Mouse (Mus musculus) limb, embryonic 11.5 days (tissue): Measurements from ENCODE around the gene Csnk1e. TPM values are rescaled to one million over a fixed set of nuclear protein-coding genes. Genes with fewer than 3 reads are reported as not detected.
A peak's percentile ranks its signal among the peaks of the same experiment; 100 is the strongest.

Experiments
- ATAC-seq: fragments of 200-750 bp; cut with Nextera tagmentation; 2 replicates; pipeline ENCODE4 v1.8.0; 2017; ENCODE audit warnings: low read depth; ENCODE audit not compliant: insufficient number of reproducible peaks, low FRiP score, low TSS enrichment
- DNase-seq: peaks from one replicate; pipeline ENCODE4 v3.0.0-alpha.2; 2015; ENCODE audit warnings: low spot score
- H3K27ac ChIP-seq: fragments of 300-500 bp; sonication (generic); replicated peaks from 2 replicates; pipeline ENCODE4 v1.5.1; 2014; ENCODE audit warnings: low read depth, mild to moderate bottlenecking, low read length
- H3K27me3 ChIP-seq: fragments of 300-500 bp; sonication (generic); 2 replicates; pipeline ENCODE4 v1.6.1; 2014; ENCODE audit warnings: mild to moderate bottlenecking, low read length, mixed read lengths; ENCODE audit not compliant: control insufficient read depth, insufficient read depth
- H3K36me3 ChIP-seq: fragments of 300-500 bp; sonication (generic); 2 replicates; pipeline ENCODE4 v1.6.1; 2014; ENCODE audit warnings: mild to moderate bottlenecking, low read length, moderate library complexity, mixed read lengths; ENCODE audit not compliant: control insufficient read depth, insufficient read depth
- H3K4me1 ChIP-seq: fragments of 300-500 bp; sonication (generic); 2 replicates; pipeline ENCODE4 v1.6.1; 2014; ENCODE audit warnings: low read length, mixed read lengths; ENCODE audit not compliant: control insufficient read depth, insufficient read depth
- H3K4me2 ChIP-seq: fragments of 300-500 bp; sonication (generic); 2 replicates; pipeline ENCODE4 v1.6.1; 2014; ENCODE audit warnings: low read depth, mild to moderate bottlenecking, moderate library complexity; ENCODE audit not compliant: severe bottlenecking
- H3K4me3 ChIP-seq: fragments of 300-500 bp; sonication (generic); 2 replicates; pipeline ENCODE4 v1.5.1; 2014; ENCODE audit warnings: low read depth, low read length
- H3K9ac ChIP-seq: fragments of 300-500 bp; sonication (generic); 2 replicates; pipeline ENCODE4 v1.6.1; 2014; ENCODE audit warnings: mild to moderate bottlenecking, low read length
- H3K9me3 ChIP-seq: fragments of 300-500 bp; sonication (generic); 2 replicates; pipeline ENCODE4 v1.6.1; 2016; ENCODE audit warnings: low read length; ENCODE audit not compliant: control insufficient read depth
- WGBS: fragments of 180-500 bp; shearing (Covaris S2); extraction: QIAGEN DNeasy Blood & Tissue Kit; methylation state at CpG from one replicate; pipeline ENCODE4 v1.1.7; 2014; 5-methylcytosine and 5-hydroxymethylcytosine counted together
- polyA plus RNA-seq: library from polyadenylated mRNA; unstranded; fragments of >200 nt; fragmentation: Nextera tagmentation; extraction: Ambion mirVana; gene quantifications from 2 replicates; pipeline ENCODE4 v1.2.1, GENCODE M21; 2014

Gene Csnk1e
- polyA plus RNA-seq, 1 experiment from 2014 or later = 149 TPM

GRCm38 (mm10) chr15:79440651-79441330 lies 14.6 kb downstream of the Csnk1e start:
- DNase-seq (no peak), ATAC-seq (peak; percentile 18; the same call in 1 of the 2 replicates)
- Histone ChIP-seq H3K36me3 (peaks cover 5% of the 10 kb centered on the region), H3K9me3 (no peaks in the 10 kb centered on the region), H3K4me2 (peak overlapping the region; percentile 83), H3K27ac (peak overlapping the region; percentile 96), H3K27me3 (no peaks in the 10 kb centered on the region), H3K4me1 (peaks cover 17% of the 10 kb centered on the region), H3K9ac (peak overlapping the region; percentile 99), H3K4me3 (peak overlapping the region; percentile 87)
- WGBS = 25% methylated on average over 11 of the region's 11 CpGs

- Histone ChIP-seq H3K4me1 (peaks cover 17% of the 10 kb centered on the region), H3K27ac (no peak overlapping the region; the same call in 1 of the 2 replicates), H3K9me3 (no peaks in the 10 kb centered on the region), H3K4me3 (peak overlapping the region; percentile 87), H3K9ac (peak overlapping the region; percentile 99), H3K4me2 (peak overlapping the region; percentile 83), H3K27me3 (no peaks in the 10 kb centered on the region), H3K36me3 (peaks cover 6% of the 10 kb centered on the region)
- ATAC-seq (no peak), DNase-seq (no peak)
- 84% methylated on average over 4 of the region's 4 CpGs for WGBS
These were observed 15.1 kb downstream of the Csnk1e start for GRCm38 (mm10) chr15:79440223-79440622.

DNA sequence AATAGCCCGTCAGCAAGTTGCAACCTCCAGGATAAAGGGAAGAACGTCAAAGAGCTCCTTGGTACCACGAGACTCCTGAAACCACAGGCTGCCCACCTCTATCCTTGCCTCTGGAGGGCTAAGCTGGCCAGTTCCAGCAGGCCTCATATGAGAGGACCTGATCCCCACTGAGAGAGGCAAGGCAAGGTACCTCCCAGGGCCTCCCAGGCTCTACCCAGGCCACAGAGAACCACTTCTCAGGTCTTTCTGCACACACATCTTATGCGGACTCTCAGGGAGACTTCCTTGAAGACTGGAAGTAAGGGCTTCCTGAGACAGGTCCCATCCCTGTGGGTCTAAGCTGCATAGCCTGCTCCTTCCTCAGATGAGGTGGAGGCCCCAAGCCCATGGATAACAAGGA lies 16.0 kb downstream of the Csnk1e start:
- H3K9ac ChIP-seq = 0 out of 2 replicates have a peak overlapping the region, but pooled peaks have one; percentile 22
- H3K4me1 ChIP-seq = peaks cover 17% of the 10 kb centered on the region
- peak overlapping the region; percentile 83; the same call in 1 of the 2 replicates for H3K4me2 ChIP-seq
- H3K36me3 ChIP-seq = peaks cover 11% of the 10 kb centered on the region
- DNase-seq (no peak), ATAC-seq (no peak)
- peak overlapping the region; percentile 87; the same call in 1 of the 2 replicates for H3K4me3 ChIP-seq
- no peaks in the 10 kb centered on the region for H3K27me3 ChIP-seq
- H3K27ac ChIP-seq = no peak overlapping the region
- H3K9me3 ChIP-seq = no peaks in the 10 kb centered on the region
- 83% methylated on average over 4 of the region's 4 CpGs for WGBS

DNA sequence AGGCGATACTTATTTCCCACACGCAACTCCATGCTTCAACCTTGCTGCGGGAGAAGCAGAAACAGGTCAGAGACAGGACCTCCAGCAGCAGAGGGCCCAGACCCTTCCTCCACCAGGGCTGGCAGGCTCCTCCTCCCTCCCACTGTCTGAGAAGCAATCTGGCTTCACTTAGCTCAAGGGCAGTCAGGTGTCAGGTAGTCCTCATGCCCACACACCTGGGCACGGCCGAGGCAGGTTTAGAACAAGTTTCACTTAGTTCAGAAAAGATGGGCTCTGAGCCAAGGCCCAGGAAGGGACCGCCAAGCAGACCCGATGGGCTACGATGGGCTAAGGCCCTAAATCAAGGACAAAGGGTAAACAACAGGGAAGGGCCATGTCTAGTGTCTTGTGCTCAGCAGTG lies 16.6 kb downstream of the Csnk1e start:
- WGBS = 75% methylated on average over 8 of the region's 8 CpGs
- DNase-seq (no peak), ATAC-seq (no peak)
- Histone ChIP-seq H3K4me1 (peaks cover 17% of the 10 kb centered on the region), H3K9me3 (no peaks in the 10 kb centered on the region), H3K27me3 (no peaks in the 10 kb centered on the region), H3K4me2 (no peak overlapping the region), H3K27ac (no peak overlapping the region), H3K4me3 (no peak overlapping the region), H3K9ac (no peak overlapping the region), H3K36me3 (peaks cover 15% of the 10 kb centered on the region)

DNA sequence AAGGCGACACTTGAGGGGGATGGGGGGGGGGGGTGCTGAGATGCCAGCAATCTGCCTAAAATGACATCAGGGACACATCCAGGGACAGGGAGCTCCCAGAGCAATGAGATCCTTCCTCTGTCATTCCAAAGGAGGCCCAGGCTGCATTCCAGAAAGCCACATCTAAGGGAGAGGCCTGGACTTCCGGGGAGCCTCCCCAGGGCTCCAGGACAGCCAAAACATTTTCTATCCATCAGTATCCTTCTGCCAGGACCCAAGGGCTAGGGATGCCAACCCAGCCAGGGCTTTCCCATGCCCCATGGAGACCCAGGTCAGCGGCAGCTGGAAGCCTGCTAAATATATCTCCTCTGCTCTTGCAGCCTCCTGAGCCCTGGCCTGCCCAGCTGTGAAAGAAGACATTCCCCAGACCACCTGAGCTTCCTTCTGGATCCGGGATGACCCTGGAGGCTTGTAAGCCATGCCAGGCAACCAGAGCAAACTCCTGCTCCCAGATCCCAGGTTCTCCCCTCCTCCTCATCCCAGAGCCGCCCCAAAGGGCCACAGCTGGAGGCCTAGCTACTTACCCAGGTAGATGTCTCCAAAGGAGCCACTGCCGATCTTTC lies 17.1 kb downstream of the Csnk1e start:
- ATAC-seq (no peak), DNase-seq (no peak)
- Histone ChIP-seq H3K9me3 (no peaks in the 10 kb centered on the region), H3K9ac (no peak overlapping the region), H3K4me3 (no peak overlapping the region), H3K27ac (no peak overlapping the region), H3K36me3 (peaks cover 16% of the 10 kb centered on the region), H3K27me3 (no peaks in the 10 kb centered on the region), H3K4me2 (no peak overlapping the region), H3K4me1 (peaks cover 17% of the 10 kb centered on the region)
- WGBS = 78% methylated on average over 6 of the region's 6 CpGs

DNA sequence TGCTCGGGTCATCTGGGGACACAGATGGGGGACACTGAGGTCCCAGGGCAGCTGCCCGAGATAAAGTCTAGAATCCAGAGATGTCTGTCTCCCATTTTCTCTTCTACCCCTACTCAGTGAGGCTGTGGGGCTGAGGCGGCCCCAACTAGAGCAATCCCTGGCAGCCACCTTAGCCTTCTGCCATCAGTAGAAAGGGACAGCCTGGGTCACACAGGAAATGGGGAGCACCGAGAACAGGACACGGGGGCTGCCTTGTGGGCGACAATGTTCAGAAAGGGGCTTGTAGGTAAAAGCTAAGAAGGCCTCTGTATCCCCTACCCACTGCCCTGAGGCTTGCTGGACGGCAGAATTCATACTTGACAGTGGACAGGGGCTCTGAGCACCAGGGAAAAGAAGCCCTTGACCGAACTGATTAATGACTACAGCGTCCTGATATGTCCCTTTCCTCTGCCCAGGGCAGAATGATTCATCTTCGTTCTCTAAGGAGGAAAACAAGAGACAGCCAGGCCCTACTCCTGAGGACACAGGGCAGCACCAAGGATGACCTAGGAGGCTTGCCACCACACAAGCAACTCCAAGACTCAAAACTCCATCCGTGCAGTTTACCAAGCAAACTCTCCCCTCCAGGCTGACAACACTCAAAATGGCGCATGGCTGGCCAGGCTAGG lies 17.7 kb downstream of the Csnk1e start:
- no peak overlapping the region for H3K9ac ChIP-seq
- WGBS = 88% methylated on average over 12 of the region's 12 CpGs
- H3K4me2 ChIP-seq = no peak overlapping the region
- peaks cover 17% of the 10 kb centered on the region for H3K4me1 ChIP-seq
- no peak overlapping the region for H3K27ac ChIP-seq
- H3K36me3 ChIP-seq = peaks cover 19% of the 10 kb centered on the region
- no peaks in the 10 kb centered on the region for H3K27me3 ChIP-seq
- ATAC-seq (no peak), DNase-seq (no peak)
- no peak overlapping the region for H3K4me3 ChIP-seq
- no peaks in the 10 kb centered on the region for H3K9me3 ChIP-seq

DNA sequence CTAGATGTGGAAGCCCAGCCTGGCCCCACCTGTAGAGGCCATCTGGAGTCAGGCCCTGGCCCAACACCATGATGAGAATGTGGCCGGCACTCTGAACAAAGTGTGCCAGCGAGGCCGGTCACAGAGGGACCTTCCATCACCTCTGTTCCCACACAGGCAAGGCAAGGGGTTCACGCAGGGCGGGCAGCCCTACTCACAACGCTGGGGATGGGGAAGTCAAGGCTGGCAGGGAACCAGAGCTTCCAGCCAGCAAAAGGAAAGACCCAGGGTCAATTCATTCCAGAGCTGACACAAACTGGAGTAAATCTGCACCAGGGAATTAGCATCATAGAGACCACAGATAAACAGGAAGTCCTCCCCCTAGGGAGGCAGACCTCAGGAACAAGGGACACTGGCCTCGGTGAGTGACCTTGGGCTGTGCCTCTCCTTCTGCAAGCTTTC lies 18.9 kb downstream of the Csnk1e start:
- H3K4me3 ChIP-seq = no peak overlapping the region
- no peaks in the 10 kb centered on the region for H3K27me3 ChIP-seq
- no peaks in the 10 kb centered on the region for H3K9me3 ChIP-seq
- peaks cover 20% of the 10 kb centered on the region for H3K36me3 ChIP-seq
- H3K9ac ChIP-seq = no peak overlapping the region
- WGBS = 72% methylated on average over 7 of the region's 7 CpGs
- H3K4me2 ChIP-seq = no peak overlapping the region
- ATAC-seq (no peak), DNase-seq (no peak)
- peaks cover 17% of the 10 kb centered on the region for H3K4me1 ChIP-seq
- H3K27ac ChIP-seq = no peak overlapping the region

GRCm38 (mm10) chr15:79435191-79435671 lies 20.1 kb downstream of the Csnk1e start:
- no peaks in the 10 kb centered on the region for H3K27me3 ChIP-seq
- ATAC-seq (no peak), DNase-seq (no peak)
- no peak overlapping the region for H3K9ac ChIP-seq
- H3K27ac ChIP-seq = no peak overlapping the region
- H3K4me2 ChIP-seq = no peak overlapping the region
- H3K4me1 ChIP-seq = peaks cover 11% of the 10 kb centered on the region
- peaks cover 20% of the 10 kb centered on the region for H3K36me3 ChIP-seq
- no peak overlapping the region for H3K4me3 ChIP-seq
- WGBS = 61% methylated on average over 7 of the region's 7 CpGs
- H3K9me3 ChIP-seq = no peaks in the 10 kb centered on the region
